Mouse (Mus musculus) layer of hippocampus, adult 18-20 months (tissue): Measurements from ENCODE around the gene Gm14214. TPM values are rescaled to one million over a fixed set of nuclear protein-coding genes. Genes with fewer than 3 reads are reported as not detected.

Experiments
- DNase-seq, 2 experiments: peaks; one replicate each; pipeline ENCODE4 v3.0.0; 2022; ENCODE audit warnings: low spot score in 2 of 2
- total RNA-seq, 2 experiments: library from RNA; stranded (reverse); gene quantifications; 2 replicates each; pipeline ENCODE4 v1.2.3; 2021

Gm14214 gene
- total RNA-seq, 2 experiments from 2014 or later: not detected

- DNase-seq: no peak
Observed at GRCm38 (mm10) chr2:154776496-154776895, 6.7 kb upstream of the Gm14214 start.

- DNase-seq: no peak
Observed at GRCm38 (mm10) chr2:154774032-154774431, 4.2 kb upstream of the Gm14214 start.

- DNase-seq: no peak
Observed at GRCm38 (mm10) chr2:154771604-154772003, 1.8 kb upstream of the Gm14214 start.

GRCm38 (mm10) chr2:154767051-154767450, 2.8 kb downstream of the Gm14214 start:
- no peak for DNase-seq

- no peak for DNase-seq
Observed at GRCm38 (mm10) chr2:154765554-154766008, 4.2 kb downstream of the Gm14214 start.

- no peak for DNase-seq
Observed at GRCm38 (mm10) chr2:154764828-154765497, 4.9 kb downstream of the Gm14214 start.

GRCm38 (mm10) chr2:154763226-154763625, 6.6 kb downstream of the Gm14214 start:
- no peak for DNase-seq

GRCm38 (mm10) chr2:154758454-154758853, 11.4 kb downstream of the Gm14214 start:
- no peak for DNase-seq

- no peak for DNase-seq
Observed at GRCm38 (mm10) chr2:154757691-154758090, 12.1 kb downstream of the Gm14214 start.

- no peak for DNase-seq
Observed at GRCm38 (mm10) chr2:154755791-154756190, 14.0 kb downstream of the Gm14214 start.

- DNase-seq: no peak
Observed at GRCm38 (mm10) chr2:154754068-154754560, 15.7 kb downstream of the Gm14214 start.

- DNase-seq: no peak
Observed at GRCm38 (mm10) chr2:154751924-154752323, 17.9 kb downstream of the Gm14214 start.

GRCm38 (mm10) chr2:154749046-154750036, 20.5 kb downstream of the Gm14214 start:
- peak in 1 of 2 experiments; percentile 10 for DNase-seq

GRCm38 (mm10) chr2:154748383-154748782, 21.4 kb downstream of the Gm14214 start:
- no peak for DNase-seq

GRCm38 (mm10) chr2:154743915-154744314, 25.9 kb downstream of the Gm14214 start:
- DNase-seq: no peak

GRCm38 (mm10) chr2:154742911-154743819, 26.7 kb downstream of the Gm14214 start:
- no peak for DNase-seq

GRCm38 (mm10) chr2:154738621-154739020, 31.2 kb downstream of the Gm14214 start:
- DNase-seq: no peak

- no peak for DNase-seq
Observed at GRCm38 (mm10) chr2:154735986-154736385, 33.8 kb downstream of the Gm14214 start.

GRCm38 (mm10) chr2:154735416-154735815, 34.4 kb downstream of the Gm14214 start:
- no peak for DNase-seq

- DNase-seq: no peak
Observed at GRCm38 (mm10) chr2:154734977-154735376, 34.9 kb downstream of the Gm14214 start.
